Mouse (Mus musculus) midbrain, embryonic 13.5 days (tissue): ENCODE measurements at regions not wholly inside any gene's neighbourhood (a gene's known extent, or its start where the extent isn't known, plus 50 kb on each side); places are given as distances from the start of the nearest gene placed in this dataset.

Experiments used
- ATAC-seq: fragments of 200-750 bp; cut with Nextera tagmentation; 2 replicates; pipeline ENCODE4 v1.8.0; 2017; ENCODE audit warnings: mild to moderate bottlenecking, moderate TSS enrichment, moderate library complexity
- H3K27ac ChIP-seq: fragments of 300-500 bp; sonication (generic); 2 replicates; pipeline ENCODE4 v1.5.1; 2015; ENCODE audit warnings: inconsistent platforms, mild to moderate bottlenecking, moderate library complexity
- H3K27me3 ChIP-seq: fragments of 300-500 bp; sonication (generic); 2 replicates; pipeline ENCODE4 v1.6.1; 2015; ENCODE audit warnings: mild to moderate bottlenecking, inconsistent platforms
- H3K36me3 ChIP-seq: fragments of 300-500 bp; sonication (generic); 2 replicates; pipeline ENCODE4 v1.6.1; 2015; ENCODE audit warnings: mild to moderate bottlenecking, inconsistent platforms
- H3K4me1 ChIP-seq: fragments of 300-500 bp; sonication (generic); replicated peaks from 2 replicates; pipeline ENCODE4 v1.6.1; 2015; ENCODE audit warnings: inconsistent platforms
- H3K4me2 ChIP-seq: fragments of 300-500 bp; sonication (generic); replicated peaks from 2 replicates; pipeline ENCODE4 v1.6.1; 2015; ENCODE audit warnings: moderate library complexity, mild to moderate bottlenecking, inconsistent platforms
- H3K4me3 ChIP-seq: fragments of 300-500 bp; sonication (generic); replicated peaks from 2 replicates; pipeline ENCODE4 v1.5.1; 2015; ENCODE audit warnings: mild to moderate bottlenecking, inconsistent platforms
- H3K9ac ChIP-seq: fragments of 300-500 bp; sonication (generic); replicated peaks from 2 replicates; pipeline ENCODE4 v1.6.1; 2015; ENCODE audit warnings: mild to moderate bottlenecking, inconsistent platforms
- H3K9me3 ChIP-seq: fragments of 300-500 bp; sonication (generic); 2 replicates; pipeline ENCODE4 v1.6.1; 2016; ENCODE audit warnings: mild to moderate bottlenecking, inconsistent platforms
- WGBS: fragments of 180-500 bp; shearing (Covaris S2); methylation state at CpG from one replicate; pipeline ENCODE4 v1.1.7; 2015; 5-methylcytosine and 5-hydroxymethylcytosine counted together

DNA sequence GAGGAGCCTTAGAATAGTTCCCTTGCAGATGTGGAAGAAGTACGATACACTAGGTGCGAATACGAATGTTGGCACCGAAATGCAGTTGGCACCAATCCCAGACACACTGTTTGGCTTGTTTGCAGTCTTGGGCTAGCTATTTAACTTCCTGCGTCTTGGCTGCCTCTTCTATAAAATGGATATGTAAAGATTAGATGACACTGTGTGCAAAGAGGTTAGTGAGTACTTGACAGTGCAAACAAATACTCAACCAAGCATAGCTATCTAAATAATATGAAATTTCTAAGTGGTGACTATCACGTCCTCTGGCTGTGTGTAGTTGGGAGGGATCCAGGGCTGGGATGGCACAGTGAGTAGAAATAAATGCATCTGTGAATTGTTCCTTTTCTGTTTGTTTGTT, 86.9 kb downstream of the Ccdc71l start:
- H3K27me3 ChIP-seq = no peaks in the 10 kb centered on the region
- no peak for ATAC-seq
- H3K9ac ChIP-seq = no peak overlapping the region
- 88% methylated on average over 6 of the region's 6 CpGs for WGBS
- no peak overlapping the region for H3K4me2 ChIP-seq
- H3K9me3 ChIP-seq = no peaks in the 10 kb centered on the region
- H3K36me3 ChIP-seq = no peaks in the 10 kb centered on the region
- H3K27ac ChIP-seq = no peak overlapping the region
- H3K4me3 ChIP-seq = no peak overlapping the region
- H3K4me1 ChIP-seq = no peaks in the 10 kb centered on the region

GRCm38 (mm10) chr12:32469863-32470262, 91.4 kb downstream of the Ccdc71l start:
- Histone ChIP-seq H3K36me3 (no peaks in the 10 kb centered on the region), H3K27ac (no peak overlapping the region), H3K27me3 (no peaks in the 10 kb centered on the region), H3K4me2 (no peak overlapping the region), H3K9me3 (no peaks in the 10 kb centered on the region), H3K4me3 (no peak overlapping the region), H3K4me1 (no peaks in the 10 kb centered on the region), H3K9ac (no peak overlapping the region)
- 84% methylated on average over 4 of the region's 4 CpGs for WGBS
- ATAC-seq = no peak

- Histone ChIP-seq H3K4me3 (no peak overlapping the region), H3K36me3 (no peaks in the 10 kb centered on the region), H3K4me2 (no peak overlapping the region), H3K27me3 (no peaks in the 10 kb centered on the region), H3K9me3 (no peaks in the 10 kb centered on the region), H3K4me1 (no peaks in the 10 kb centered on the region), H3K9ac (no peak overlapping the region), H3K27ac (no peak overlapping the region)
- 83% methylated on average over 3 of the region's 3 CpGs for WGBS
- ATAC-seq = no peak
Measured at GRCm38 (mm10) chr12:32479451-32479850, 100.9 kb downstream of the Ccdc71l start.

- Histone ChIP-seq H3K4me3 (no peak overlapping the region), H3K27ac (no peak overlapping the region), H3K9ac (no peak overlapping the region), H3K4me1 (no peaks in the 10 kb centered on the region), H3K9me3 (no peaks in the 10 kb centered on the region), H3K36me3 (no peaks in the 10 kb centered on the region), H3K27me3 (no peaks in the 10 kb centered on the region), H3K4me2 (no peak overlapping the region)
- 75% methylated on average over 5 of the region's 5 CpGs for WGBS
- ATAC-seq = no peak
Measured at GRCm38 (mm10) chr12:32480268-32480667, 101.8 kb downstream of the Ccdc71l start.

- Histone ChIP-seq H3K4me2 (no peak overlapping the region), H3K4me3 (no peak overlapping the region), H3K9ac (no peak overlapping the region), H3K27ac (no peak overlapping the region), H3K9me3 (no peaks in the 10 kb centered on the region), H3K36me3 (no peaks in the 10 kb centered on the region), H3K27me3 (no peaks in the 10 kb centered on the region), H3K4me1 (no peaks in the 10 kb centered on the region)
- no peak for ATAC-seq
- WGBS = 96% methylated on average over 5 of the region's 5 CpGs
Measured at GRCm38 (mm10) chr12:32481051-32481450, 102.5 kb downstream of the Ccdc71l start.

GRCm38 (mm10) chr12:32482343-32482742, 103.8 kb downstream of the Ccdc71l start:
- H3K4me1 ChIP-seq = no peaks in the 10 kb centered on the region
- no peak for ATAC-seq
- no peaks in the 10 kb centered on the region for H3K36me3 ChIP-seq
- H3K27ac ChIP-seq = no peak overlapping the region
- WGBS = 76% methylated on average over 1 of the region's 1 CpGs
- H3K27me3 ChIP-seq = no peaks in the 10 kb centered on the region
- no peaks in the 10 kb centered on the region for H3K9me3 ChIP-seq
- no peak overlapping the region for H3K4me3 ChIP-seq
- no peak overlapping the region for H3K9ac ChIP-seq
- H3K4me2 ChIP-seq = no peak overlapping the region

DNA sequence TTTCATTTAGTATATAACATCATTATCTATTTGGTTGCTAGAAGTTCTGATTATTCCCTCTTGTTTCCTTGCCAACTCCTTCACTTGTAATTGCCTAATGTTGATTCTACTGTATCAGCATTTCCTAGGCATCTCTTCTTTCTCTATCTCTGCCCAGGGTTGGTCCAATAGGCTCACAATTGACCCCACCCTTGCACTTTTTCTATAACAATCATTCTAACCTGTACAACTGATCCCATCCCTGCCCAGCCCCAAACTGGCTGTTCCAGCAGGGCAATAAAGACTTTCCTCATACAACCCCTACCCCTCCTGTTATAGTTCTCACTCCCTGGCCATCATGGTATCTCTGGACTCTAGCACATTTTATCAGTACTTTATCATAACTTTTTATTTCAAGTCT, 104.3 kb downstream of the Ccdc71l start:
- Histone ChIP-seq H3K4me1 (no peaks in the 10 kb centered on the region), H3K27ac (no peak overlapping the region)
- ATAC-seq = no peak

GRCm38 (mm10) chr12:32486246-32486645, 107.7 kb downstream of the Ccdc71l start:
- no peaks in the 10 kb centered on the region for H3K4me1 ChIP-seq
- H3K27ac ChIP-seq = no peak overlapping the region
- no peaks in the 10 kb centered on the region for H3K27me3 ChIP-seq
- WGBS = 74% methylated on average over 4 of the region's 4 CpGs
- H3K9me3 ChIP-seq = no peaks in the 10 kb centered on the region
- H3K4me3 ChIP-seq = no peak overlapping the region
- H3K4me2 ChIP-seq = no peak overlapping the region
- H3K9ac ChIP-seq = no peak overlapping the region
- no peak for ATAC-seq
- no peaks in the 10 kb centered on the region for H3K36me3 ChIP-seq

More for the DNA sequence above, 104.3 kb downstream of the Ccdc71l start:
- H3K27me3 ChIP-seq = no peaks in the 10 kb centered on the region
- H3K9me3 ChIP-seq = no peaks in the 10 kb centered on the region
- H3K4me3 ChIP-seq = no peak overlapping the region
- H3K4me2 ChIP-seq = no peak overlapping the region
- H3K36me3 ChIP-seq = no peaks in the 10 kb centered on the region
- H3K9ac ChIP-seq = no peak overlapping the region

DNA sequence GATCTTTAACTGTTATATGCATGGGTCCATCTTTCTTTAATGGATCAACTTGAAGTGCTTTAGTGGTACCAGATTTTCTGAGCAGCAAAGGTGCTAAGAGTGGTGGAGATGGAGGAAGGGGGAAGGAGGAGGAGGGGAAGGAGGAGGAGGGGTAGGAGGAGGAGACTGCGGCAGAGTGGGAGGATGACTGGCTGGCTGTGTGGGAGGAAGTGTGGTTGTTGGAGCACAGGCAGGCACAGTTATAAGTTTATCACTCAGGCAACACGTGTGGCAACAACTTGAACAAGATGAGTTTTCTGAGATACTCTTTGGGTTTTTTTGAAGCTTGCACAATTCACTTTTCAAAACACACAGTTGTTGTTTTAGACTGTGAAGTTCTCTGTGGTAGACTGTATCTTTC, 108.2 kb downstream of the Ccdc71l start:
- H3K4me3 ChIP-seq = no peak overlapping the region
- no peaks in the 10 kb centered on the region for H3K4me1 ChIP-seq
- no peaks in the 10 kb centered on the region for H3K36me3 ChIP-seq
- ATAC-seq = no peak
- H3K27me3 ChIP-seq = no peaks in the 10 kb centered on the region
- no peaks in the 10 kb centered on the region for H3K9me3 ChIP-seq
- 57% methylated on average over 2 of the region's 2 CpGs for WGBS
- no peak overlapping the region for H3K9ac ChIP-seq
- no peak overlapping the region for H3K27ac ChIP-seq
- H3K4me2 ChIP-seq = no peak overlapping the region

DNA sequence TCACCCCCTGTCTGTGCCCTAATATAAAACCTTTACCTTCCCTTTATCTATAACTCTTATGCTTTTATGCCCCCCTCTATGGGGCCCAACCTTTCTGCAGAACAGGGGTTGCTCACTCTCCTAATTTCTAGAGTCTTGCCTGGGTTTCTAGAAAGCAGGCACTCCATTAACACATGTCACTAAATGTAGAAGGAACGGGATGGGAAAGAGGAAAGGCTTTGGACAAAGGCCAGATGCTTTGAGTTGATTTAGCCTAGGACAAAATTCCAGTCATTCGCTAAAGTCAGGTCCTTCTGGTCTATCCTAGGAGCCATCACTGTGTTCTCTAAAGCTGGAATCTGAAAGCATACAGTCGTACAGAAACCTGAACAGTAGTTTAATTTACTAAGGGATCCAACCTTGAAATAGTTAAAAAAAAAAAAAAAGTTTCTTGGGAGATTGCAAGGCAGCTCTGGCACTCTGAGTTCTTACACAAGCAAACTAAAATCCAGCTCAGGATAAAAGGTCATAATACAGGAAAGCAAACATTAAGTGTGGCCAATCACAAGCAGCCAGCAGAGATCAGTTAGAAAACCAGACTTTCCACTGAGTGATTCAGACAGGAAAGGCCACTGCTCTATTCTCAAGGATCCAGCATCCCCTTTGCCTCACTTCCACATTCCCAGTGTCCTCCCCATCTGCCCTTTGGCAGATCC, 109.5 kb downstream of the Ccdc71l start:
- H3K27me3 ChIP-seq = no peaks in the 10 kb centered on the region
- no peak overlapping the region for H3K4me2 ChIP-seq
- no peaks in the 10 kb centered on the region for H3K36me3 ChIP-seq
- H3K9me3 ChIP-seq = no peaks in the 10 kb centered on the region
- WGBS = 79% methylated on average over 3 of the region's 3 CpGs
- no peak for ATAC-seq
- no peak overlapping the region for H3K4me3 ChIP-seq
- H3K4me1 ChIP-seq = no peaks in the 10 kb centered on the region
- H3K9ac ChIP-seq = no peak overlapping the region
- no peak overlapping the region for H3K27ac ChIP-seq

GRCm38 (mm10) chr12:32488578-32488892, 110.0 kb downstream of the Ccdc71l start:
- no peak overlapping the region for H3K4me3 ChIP-seq
- 43% methylated on average over 1 of the region's 1 CpGs for WGBS
- no peak for ATAC-seq
- H3K4me2 ChIP-seq = no peak overlapping the region
- no peaks in the 10 kb centered on the region for H3K27me3 ChIP-seq
- no peaks in the 10 kb centered on the region for H3K36me3 ChIP-seq
- H3K9me3 ChIP-seq = no peaks in the 10 kb centered on the region
- H3K9ac ChIP-seq = no peak overlapping the region
- H3K4me1 ChIP-seq = no peaks in the 10 kb centered on the region
- no peak overlapping the region for H3K27ac ChIP-seq

- Histone ChIP-seq H3K36me3 (no peaks in the 10 kb centered on the region), H3K9me3 (no peaks in the 10 kb centered on the region), H3K4me1 (no peaks in the 10 kb centered on the region), H3K9ac (no peak overlapping the region), H3K4me2 (no peak overlapping the region), H3K27me3 (no peaks in the 10 kb centered on the region), H3K27ac (no peak overlapping the region), H3K4me3 (no peak overlapping the region)
- peak; percentile 83 for ATAC-seq
Measured at GRCm38 (mm10) chr12:32489415-32490139, 111.1 kb downstream of the Ccdc71l start.

GRCm38 (mm10) chr12:32504196-32504595, 125.7 kb downstream of the Ccdc71l start:
- Histone ChIP-seq H3K4me3 (no peak overlapping the region), H3K9me3 (no peaks in the 10 kb centered on the region), H3K36me3 (no peaks in the 10 kb centered on the region), H3K9ac (no peak overlapping the region), H3K4me2 (no peak overlapping the region), H3K4me1 (no peaks in the 10 kb centered on the region), H3K27me3 (no peaks in the 10 kb centered on the region), H3K27ac (no peak overlapping the region)
- ATAC-seq = no peak
- WGBS = 69% methylated on average over 3 of the region's 3 CpGs
